Mouse (Mus musculus): ENCODE measurements around the gene Cyp2b10.

GRCm38 (mm10) chr7:25887758-25888157 is 9.7 kb upstream of the Cyp2b10 start:
- no peak for TF ChIP-seq POLR2A (IDR thresholded peaks at IDR 0.05; ENCODE audit: insufficient read depth, low read depth, low read length)
- no peak for TF ChIP-seq CTCF (IDR thresholded peaks at IDR 0.05; ENCODE audit: insufficient read depth, low read depth, low read length)

All from olfactory bulb, adult 2 months (tissue).